Mouse (Mus musculus) urinary bladder, adult 18-20 months (tissue): ENCODE measurements around the gene Gm49353.
A peak's percentile ranks its signal among the peaks of the same experiment; 100 is the strongest.

Source experiments
- DNase-seq, 2 experiments: peaks; one replicate each; pipeline ENCODE4 v3.0.0; 2022; ENCODE audit warnings: low spot score in 2 of 2, mixed read lengths in 2 of 2

The Gm49353 gene

DNA sequence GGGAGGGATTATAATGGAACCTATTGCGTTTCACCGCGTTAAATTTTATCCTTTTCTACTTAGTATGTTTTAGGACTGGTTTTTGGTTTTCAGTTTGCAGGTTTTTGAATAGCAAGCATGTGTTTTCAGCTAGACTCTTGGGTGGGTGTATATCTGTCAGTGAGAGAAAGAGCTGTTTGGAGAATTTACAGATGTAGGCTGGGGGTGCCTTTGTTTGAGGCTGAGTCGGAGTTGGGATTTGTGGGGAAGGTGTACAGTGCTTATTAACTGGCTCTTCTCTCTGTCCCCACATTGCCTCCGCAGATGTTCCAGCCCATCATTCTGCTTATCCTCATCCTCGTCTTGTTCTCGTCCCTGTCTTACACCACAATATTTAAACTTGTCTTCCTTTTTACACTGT is at the start of gene Gm49353:
Gm49353 (plus strand) TSS at position 313 of the 400 bp plus-strand sequence.
- no peak for DNase-seq

DNA sequence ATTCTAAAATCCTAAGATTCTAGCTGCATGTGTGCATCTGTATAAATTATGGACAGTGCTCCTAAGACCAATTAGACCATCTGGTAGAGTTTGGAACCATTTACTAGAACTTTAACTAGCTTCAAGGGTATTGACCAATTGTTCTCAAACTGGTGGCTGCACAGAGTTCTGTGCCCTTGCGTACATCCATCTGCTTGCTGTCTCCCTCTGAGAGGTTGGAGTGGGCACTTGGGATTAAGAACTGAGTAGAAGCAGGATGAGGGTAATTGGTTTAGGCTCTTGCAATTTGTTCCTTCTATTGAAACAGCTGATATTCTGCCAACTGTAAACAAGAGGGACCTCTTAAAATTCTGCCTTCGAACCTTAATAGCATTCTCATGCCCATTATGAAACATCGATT is 43.5 kb upstream of the Gm49353 start:
- DNase-seq = no peak

DNA sequence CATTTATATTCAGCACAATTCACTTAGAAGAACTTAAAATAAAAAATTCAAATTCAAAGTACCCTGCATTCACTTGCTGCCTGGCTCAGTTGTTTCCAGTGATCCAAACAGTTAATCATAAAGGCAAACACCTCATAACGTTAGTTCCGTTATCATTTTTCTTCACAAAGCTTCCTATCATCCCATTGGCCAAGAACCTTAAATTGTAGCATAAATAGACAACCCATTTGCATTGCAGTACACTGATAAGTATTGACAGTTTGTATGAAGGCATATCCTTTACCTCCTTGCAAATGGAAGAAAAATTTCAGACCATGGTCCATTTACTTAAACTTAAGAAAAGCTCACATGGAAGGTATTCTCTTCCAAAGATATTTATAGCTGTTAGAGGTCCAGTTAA is 37.1 kb upstream of the Gm49353 start:
- no peak for DNase-seq

DNA sequence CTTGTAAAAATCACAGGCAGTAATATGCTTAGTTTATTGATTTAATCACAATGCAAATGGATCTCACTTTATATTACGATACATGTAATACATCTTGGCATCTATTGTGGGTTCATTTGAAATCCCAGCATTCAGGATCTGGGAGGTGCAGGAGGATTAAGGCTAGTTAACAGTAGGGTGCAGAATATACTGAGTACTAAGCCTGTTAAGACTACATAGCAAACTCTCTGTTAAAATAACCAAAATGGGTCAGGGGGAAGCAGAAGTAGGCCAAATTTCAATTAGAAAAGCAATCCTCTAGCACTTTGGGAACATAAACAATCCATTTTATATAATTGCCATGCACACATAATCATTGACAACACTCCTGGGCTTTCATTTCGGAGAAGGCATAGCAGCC is 25.0 kb upstream of the Gm49353 start:
- no peak for DNase-seq

DNA sequence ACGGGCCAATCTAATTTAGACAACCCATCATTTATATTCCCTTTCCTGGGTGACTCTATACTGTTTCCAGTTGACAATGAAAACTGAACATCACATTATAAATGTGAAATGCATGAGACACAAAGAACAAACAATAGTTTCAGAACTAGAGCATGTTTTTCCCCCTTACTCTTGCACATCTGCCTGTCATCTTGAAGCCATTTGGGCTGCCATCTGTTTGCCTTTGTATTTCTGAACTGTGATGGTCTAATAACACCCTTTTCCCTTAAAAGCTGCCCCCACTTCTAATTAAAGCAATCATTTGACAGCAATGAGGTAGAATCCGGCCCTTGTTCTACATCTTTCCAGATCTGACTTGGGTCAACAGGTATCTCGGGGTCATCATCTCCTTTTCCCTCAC is 23.1 kb upstream of the Gm49353 start:
- DNase-seq = no peak

DNA sequence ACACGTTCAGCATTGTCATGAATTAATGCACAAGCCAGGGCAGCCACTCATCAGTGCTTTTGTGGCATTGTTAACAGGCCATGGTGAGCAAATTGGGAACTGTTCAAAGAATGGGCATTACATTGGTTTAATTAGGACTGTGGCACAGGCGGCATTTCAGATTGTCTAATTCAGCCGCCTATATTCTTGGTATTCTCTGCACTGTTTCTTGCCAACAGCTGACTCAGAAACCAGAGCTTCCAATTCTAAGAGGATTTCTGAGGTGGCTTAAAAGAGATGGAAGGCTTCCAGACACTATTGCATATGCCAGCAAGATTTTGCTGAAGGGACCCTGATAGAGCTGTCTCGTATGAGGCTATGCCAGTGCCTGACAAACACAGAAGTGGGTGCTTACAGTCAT is 21.9 kb upstream of the Gm49353 start:
- DNase-seq = no peak

DNA sequence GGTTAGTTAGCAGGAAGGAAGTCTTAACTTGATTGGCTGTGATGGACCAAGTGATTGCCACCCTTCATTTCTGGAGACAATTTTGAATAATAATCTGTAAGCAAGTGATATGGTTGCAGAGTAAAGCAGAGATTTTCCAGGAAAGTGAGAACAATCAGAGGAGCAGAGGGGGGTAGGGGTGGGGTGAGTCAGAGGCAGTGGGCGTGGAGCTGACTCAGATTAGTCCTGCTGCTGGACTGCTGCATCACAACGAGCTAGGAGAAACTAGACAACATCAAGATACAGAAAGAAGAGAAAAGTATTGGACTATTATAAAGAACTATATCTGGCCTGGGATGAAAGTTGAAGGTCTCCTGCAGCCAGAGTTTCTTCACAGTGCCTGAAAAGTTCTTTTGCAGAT is 20.8 kb upstream of the Gm49353 start:
- DNase-seq = no peak

DNA sequence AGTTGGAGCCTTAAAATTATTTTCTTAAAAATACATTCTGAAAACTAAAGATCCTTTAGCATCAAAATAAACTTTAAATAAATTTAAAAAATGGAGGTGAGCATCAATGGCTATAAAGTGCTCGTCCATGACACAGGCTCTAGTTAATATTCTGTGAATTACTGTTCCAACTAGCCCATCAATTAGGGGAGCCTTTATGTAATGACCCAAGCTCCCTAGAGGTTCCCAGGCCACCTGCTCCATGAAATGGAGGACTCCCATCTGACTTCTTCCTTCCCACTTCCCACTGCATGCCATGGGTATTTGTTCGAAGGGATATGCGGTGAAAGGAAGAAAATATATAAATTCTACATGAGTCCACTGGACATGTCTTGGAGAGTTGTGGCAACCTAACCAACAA is 18.5 kb upstream of the Gm49353 start:
- no peak for DNase-seq

DNA sequence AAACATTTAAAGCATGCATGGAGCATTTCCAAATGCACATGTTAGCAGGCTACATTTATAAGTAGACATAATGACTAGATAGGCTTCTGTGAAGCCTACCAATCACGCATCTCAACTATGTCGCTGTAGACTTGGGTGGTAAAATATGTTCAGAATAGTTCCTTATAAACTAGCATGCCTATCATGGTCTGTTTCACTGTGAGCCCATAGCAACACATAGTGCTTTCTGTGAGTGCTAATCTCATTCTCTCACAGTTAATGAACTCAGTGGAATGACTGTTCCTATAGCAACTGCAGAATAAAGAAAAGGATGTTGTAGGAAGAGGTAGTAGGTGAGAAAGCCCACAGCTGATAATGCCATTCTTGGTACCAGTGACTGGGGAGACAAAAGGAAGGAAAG is 17.7 kb upstream of the Gm49353 start:
- DNase-seq = no peak

DNA sequence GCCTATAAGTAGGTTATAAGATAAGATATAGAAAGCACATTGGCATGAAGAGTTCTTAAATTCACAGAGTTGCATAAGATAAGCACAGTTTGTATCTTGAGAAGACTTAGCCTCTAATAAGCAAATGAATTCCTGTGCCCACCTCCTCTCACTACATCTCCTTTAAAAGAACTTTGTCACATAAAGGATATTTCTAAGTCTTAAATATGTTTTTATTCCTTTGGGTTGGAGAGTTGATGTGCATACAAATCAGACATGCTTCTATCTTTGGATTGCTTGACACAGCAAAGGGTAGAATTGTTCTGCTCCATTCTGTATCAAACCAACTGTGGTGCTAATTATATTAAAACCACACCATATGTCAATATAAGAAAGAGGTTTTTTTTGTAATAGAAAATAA is 5.0 kb upstream of the Gm49353 start:
- no peak for DNase-seq

DNA sequence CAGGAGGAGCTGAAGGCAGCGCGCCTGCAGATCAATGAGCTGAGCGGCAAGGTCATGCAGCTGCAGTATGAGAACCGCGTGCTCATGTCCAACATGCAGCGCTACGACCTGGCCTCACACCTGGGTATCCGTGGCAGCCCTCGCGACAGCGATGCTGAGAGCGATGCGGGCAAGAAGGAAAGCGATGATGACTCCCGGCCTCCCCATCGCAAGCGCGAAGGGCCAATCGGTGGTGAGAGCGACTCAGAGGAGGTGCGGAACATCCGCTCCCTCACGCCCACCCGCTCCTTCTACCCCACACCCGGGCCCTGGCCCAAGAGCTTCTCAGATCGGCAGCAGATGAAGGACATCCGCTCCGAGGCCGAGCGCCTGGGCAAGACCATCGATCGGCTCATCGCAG is 1.9 kb upstream of the Gm49353 start:
- DNase-seq = no peak

DNA sequence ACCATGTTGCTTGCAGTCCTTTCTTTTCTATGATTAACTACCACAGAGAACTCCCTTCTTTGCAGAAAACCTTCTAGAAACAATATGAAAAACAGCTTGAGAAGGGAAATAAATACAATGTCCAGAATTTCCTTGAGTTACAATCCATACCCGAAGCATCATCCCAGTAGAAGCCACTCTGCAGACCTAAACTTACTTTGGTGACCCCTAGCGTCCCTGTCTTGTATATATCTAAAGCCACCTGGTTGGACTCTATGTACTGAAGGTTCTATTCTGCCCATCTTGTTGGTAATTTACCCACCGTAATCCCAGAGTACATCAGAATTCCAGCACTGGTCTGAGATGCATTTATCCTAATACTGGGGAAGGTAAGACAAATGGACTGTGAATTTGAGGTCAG is 1.1 kb downstream of the Gm49353 start:
- DNase-seq = no peak

DNA sequence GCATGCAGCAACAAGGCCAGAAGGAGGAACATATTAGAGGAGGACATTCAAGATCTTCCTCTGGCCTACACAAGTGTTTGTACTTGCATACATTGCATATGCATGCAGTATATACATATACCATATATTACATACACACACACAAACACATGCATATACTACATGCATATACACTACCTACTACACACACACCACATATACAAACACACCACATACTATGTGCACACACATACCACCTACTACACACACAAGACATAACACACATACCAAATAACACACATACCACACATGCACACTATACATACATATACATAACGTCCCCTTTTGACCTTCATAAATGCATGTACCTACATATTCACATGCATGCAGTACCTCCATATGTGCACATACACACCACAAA is 1.9 kb downstream of the Gm49353 start:
- DNase-seq = no peak

DNA sequence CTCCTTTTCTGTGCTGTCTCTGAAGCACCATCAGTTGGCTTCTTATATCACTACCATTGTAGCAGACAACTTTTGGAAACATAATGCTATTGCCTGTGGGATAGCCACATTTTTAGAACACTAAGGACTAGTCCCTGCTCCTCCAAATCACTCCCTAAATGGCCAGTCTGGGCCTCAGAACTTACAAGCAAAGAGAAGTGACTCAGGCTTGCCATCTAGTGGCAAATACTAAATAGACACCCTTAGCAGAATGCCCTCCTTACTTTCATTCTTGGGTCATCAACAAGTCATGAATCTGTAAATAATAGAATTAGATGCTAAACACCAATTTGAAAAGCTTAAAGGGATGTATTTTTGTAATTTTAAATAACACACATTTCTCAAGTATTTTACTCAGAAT is 8.0 kb downstream of the Gm49353 start:
- no peak for DNase-seq

DNA sequence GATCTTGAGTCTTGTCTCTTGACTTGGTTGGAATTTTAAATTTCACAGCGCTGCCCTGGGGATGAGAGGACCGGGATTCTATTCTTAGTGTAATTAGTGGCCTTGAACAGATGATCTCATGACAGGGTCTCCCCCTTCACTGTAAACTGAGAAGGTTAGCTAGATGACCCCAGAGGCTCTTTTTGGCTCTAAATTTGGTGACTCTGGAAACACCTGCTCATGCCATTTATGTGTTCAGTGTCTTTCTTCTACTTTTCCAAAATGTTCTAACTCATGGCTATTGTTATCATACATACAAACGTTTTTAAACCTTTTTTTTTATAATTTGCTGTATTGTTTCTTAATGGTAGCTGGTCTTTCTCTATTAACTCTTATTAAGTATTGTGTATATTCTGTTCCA is 10.0 kb downstream of the Gm49353 start:
- no peak for DNase-seq

DNA sequence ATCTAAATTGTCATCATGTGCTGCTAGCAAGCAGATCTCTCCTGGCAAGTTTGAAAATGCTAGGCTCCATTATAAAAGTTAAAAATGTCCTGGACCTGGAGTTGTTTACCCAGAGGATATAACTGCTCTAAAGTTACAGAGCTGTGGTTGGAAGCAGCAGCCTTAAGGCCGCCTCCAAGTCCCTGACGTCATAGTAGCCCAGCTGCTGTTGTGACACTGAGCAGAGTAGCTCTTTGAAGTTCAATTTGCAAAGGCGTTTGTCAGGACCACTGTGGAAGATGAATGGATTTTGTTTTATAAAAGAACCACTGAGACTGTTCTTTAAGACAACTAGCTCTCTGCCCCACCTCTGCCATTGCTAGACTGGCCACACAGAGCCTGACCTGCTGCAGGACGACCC is 12.7 kb downstream of the Gm49353 start, which contains the start of gene 9330159F19Rik:
9330159F19Rik (plus strand) TSS at position 154 of the 400 bp plus-strand sequence.
- peak in 1 of 2 experiments; percentile 21 for DNase-seq

DNA sequence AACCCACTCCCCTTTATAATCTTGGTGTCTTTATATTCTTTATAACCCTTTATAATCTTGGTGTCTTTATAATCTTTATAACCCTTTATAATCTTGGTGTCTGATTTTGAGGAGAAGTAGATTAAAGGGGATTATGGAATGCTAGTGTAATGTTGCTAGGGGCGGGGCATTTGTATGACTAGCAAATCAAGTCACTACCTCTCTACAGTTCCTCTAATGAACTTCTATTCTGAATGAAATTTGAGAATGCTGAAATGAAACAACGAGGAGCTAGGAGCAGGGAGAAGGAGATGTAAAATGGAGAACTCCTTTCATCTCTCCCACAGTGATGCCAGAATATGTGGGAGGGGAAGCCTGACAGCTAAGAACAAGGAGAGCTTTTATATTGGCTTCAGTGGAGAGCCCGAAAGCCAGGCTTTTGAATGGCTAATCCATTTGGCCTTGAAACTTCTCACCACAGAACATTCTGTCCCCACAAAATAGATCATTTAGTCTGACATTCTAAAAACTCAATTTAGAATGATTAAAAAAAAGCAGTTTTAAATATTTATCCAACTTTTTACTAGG is 14.9 kb downstream of the Gm49353 start:
- no peak for DNase-seq

DNA sequence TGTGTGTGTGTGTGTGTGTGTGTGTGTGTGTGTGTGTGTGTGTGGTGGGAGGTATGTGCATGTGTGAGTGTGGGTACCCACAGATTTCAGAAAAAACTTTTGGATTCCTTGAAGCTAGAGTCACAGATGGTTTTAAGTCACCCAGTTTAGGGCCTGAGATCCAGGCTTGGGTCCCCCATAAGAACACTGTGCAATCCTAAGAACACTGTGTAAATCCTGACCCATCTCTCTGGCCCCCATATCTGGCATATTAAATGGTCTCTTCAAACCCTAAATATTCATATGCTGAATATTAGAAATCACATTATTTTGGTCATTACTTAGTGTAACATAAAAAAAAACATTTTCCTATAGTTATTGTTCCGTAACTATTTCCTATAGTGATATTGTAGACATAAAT is 18.2 kb downstream of the Gm49353 start:
- DNase-seq = no peak

DNA sequence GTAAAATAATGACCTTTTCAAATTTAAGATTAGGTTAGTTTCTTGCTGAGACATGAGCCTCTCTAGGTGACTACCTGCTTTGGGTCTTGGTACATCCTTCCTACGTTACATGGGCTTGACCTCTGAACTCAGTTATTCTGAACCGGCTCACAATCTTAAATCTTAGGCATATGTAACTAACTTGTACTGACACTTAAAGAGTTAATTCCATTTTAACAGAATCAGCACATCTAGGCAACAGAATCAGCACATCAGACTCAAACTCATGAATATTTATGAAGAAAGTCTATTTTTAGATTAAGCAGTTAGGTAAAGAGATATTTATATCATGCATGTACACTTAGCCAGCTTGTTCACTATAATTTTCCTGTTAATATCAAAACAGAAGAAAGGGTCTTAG is 18.7 kb downstream of the Gm49353 start:
- no peak for DNase-seq

DNA sequence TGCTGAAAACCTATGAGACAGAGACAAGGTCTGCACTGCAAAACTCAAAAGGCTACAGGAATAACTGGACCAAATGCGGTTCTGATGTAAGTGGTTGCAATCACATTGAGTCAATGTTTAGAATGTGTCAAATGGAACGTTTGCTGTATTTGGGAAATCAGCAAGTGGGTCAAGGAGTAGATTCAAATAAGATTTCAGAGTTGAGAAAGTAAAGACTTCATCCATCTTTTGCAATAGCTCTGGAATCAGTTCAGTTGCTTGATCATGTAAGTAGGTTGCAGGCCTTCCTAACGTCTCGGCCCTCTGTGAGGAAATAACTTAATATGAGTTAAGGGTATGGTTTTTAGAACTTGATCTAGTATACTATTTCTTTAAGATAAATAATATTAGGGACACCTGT is 26.6 kb downstream of the Gm49353 start:
- DNase-seq = no peak

DNA sequence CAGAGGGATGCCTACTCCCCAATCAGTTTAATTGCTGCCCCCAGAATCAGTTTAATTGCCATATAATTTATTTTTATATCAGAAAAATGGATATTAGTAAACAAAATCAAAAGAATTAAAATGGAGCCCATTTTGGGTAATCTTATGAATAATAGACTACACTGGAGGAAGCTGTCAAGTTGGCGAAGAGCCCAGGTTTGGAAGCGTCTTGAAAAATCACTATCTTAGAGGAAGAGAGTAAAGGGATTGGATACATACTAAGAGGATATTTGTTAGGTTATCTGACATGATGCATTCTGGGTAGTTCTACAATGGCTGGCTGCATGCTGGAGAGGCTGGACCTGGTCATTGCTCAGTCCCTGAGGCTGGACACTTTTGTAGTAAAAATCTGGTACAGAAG is 32.5 kb downstream of the Gm49353 start:
- no peak for DNase-seq
